Mouse (Mus musculus): ENCODE results near the gene Vsx2.
"Not testable (repeated sequence)": the region's sequence is repeated elsewhere in the genome, so short reads cannot be mapped to it uniquely, and the experiment has no call there.

Gene Vsx2

DNA sequence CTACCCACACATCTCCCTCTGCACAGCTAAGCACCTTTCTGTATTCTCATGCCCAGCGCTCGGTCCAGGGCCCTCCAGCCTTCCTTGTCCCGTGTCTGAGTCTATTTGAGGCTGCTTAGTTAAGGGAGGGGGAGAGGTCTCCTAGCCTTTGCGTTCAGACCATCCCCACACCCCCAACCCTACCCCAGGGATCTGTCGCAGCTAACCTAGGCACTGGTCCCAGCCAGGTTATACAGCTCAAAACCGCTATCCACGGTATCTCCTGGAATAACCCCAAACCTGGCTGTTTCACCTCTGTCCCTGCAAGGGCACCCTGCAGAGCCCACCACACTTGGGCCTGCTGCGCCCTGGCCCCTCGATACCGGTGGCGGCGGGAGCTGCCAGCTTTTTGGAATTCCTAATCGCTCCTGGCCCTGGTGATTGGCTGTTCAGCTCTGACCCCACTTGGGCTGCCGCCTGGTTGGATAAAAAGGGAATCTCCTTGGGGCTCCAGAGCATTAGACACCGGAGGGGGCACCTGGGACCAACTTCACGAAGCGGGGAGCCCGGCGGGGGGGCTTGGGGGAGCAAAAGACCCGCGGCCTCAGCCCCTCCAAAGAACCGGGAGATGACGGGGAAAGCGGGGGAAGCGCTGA, at the start of gene Vsx2:
Gene Vsx2 (plus strand): TSS at position 427 of the 635 bp plus-strand sequence.
- no peak for DNase-seq (ENCODE audit: low spot score)

DNA sequence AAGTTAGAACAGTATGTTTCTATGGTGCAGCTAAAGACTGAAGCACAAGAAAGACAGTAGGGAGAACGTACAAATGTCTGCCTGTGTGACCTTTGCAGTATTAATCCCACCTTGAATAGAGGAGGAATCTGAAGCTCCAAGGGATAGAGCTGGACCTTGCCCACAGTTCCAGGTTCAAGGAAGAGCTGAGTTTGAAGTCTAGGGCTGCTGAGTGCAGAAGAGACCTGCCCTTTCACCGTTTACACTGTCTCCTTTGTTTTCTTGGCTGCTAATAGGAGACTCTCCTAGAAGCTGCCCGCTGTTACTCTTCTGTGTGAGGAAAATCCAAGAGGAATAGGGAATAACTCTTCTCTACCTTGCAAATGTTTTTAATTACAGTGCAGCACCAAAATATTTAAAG, 45.8 kb upstream of the Vsx2 start:
- DNase-seq (ENCODE audit: low spot score): no peak

DNA sequence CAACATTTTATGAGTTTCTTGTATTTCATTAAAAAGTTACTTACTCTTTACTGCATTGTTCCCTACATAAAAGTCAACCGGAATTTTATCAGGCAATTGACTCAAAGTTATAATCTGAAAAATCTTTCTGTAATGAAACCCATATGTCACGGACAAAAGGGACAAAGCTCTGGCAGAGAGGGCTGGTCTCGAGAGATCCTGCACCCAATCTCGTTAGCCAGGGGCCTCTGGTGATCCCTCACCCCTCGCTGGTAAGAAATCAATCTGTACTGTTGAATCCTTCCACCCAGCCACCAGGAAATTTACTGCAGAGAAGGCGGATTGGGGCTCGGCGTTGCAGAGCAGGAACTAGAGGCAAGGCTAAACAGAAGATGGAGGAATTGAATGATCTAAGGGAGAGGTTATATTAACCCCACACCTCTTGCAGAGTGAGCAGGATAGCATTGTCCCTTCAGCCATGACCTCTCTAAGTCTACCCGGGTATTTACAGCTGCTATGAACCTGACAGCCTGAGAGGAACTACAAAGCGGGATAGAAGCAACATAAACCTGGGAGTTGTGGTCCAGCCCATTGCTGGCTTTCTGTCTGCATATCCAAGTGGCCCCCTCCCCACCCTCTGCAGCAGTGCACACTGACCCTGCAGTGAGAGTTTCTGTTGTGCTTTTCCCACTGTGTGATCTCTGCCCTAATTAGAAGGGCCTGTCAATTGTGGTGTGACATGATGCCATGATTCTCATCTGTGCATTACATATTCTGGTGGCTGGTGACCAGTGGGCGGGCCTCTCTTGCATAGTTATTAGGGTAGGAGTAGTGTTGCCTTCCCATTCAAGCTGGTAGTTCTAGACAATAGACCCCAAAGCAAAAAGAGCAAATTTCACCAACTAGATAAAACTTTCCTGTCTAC, 45.2 kb upstream of the Vsx2 start:
- no peak for DNase-seq (ENCODE audit: low spot score)

DNA sequence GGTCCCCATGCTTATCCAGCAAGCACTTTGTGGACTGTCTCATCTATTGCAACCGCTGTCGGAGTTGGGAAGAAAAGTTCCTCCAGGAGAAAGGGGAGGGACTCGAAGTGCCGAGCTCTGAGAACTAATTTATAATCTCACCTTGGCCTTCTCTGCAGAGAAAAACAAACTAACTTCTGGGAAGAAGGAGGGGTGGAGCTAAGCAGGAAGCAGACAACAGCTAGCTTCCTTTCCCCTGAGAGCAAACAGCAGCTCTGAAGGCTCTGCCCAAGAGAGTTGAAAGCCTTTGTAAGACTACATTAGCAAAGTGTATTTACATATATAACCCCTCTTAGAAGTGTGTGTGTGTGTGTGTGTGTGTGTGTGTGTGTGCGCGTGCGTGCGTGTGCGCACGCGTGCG, 44.1 kb upstream of the Vsx2 start:
- no peak for DNase-seq (ENCODE audit: low spot score)

DNA sequence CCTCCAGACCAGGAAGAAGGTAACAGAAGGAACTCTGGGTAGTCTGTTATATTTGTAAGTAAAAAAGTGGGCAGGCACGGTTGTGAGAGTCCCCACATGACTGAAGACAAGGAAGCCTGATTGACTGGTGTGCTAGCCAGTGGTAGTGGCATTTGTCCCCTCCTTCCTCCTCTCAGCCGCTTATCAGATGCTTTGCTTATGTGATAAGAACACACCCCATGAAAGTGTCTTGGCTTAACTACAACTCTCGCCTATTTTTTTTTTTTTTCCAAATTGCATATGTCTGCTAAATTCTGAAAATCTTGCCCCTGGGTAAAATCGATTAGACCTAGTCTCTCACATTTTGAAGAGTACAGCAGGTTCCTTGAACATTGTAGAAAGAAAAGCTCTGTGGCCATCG, 39.1 kb upstream of the Vsx2 start:
- no peak for DNase-seq (ENCODE audit: low spot score)

DNA sequence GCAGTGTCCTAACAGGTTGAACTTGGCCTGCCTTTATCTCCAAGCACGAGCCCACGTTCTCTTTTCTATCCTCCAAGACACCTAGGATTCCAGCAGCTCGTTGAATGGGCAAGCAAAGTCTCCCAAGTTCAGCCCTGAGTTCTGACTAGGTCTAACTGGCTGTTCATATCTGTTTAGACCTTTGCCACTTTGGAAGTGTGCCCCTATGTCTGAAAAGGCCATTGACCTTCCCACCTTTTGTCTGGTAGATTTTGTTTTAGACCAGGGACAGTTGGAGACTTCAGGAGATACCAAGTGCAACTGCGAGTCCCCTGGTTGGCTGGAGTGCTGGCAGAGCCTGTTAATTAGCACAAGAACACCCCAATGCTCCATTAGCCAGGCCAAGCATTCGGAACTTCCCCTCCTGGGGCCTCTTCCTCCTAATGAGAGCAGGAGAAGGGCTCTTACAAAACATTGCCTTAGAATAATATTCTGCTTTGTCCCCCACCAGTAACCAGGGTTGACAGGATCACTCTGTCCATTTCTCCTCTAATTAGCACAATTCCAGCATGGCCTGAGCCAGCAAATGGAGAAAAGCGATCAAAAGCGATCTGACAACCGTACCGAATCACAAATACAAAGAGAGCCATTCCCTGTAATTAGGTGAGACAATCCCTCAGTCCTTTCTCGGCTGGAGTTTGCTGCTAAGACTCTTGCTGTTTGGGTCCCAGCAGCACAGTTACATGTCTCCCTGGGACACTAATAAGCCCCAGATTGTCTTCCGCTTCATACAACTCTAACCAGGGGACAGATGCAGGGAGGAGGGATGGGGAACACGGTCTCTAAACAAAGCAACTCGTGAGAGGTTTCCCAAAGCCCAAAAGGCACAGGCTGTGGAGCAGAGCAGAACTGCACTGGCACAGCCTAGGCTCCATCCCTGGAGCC, 37.4 kb upstream of the Vsx2 start:
- no peak for DNase-seq (ENCODE audit: low spot score)

DNA sequence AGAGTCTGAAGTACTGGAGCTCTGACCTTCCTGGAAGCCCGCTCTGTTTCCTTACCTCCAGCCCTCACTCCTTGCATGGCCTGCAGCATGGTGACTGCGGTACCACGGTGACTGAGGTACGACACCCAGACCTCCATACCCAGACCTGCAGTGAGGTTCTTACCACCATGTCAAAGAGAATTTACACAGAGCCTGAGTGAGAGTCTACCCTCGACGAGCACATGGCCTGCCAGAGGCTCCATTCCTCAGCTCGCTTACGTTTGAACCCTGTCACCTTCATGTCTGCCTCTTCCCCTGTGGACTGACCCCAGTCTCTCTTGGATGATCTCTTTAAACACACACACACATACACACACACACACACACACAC, 36.7 kb upstream of the Vsx2 start:
- DNase-seq (ENCODE audit: low spot score): no peak

DNA sequence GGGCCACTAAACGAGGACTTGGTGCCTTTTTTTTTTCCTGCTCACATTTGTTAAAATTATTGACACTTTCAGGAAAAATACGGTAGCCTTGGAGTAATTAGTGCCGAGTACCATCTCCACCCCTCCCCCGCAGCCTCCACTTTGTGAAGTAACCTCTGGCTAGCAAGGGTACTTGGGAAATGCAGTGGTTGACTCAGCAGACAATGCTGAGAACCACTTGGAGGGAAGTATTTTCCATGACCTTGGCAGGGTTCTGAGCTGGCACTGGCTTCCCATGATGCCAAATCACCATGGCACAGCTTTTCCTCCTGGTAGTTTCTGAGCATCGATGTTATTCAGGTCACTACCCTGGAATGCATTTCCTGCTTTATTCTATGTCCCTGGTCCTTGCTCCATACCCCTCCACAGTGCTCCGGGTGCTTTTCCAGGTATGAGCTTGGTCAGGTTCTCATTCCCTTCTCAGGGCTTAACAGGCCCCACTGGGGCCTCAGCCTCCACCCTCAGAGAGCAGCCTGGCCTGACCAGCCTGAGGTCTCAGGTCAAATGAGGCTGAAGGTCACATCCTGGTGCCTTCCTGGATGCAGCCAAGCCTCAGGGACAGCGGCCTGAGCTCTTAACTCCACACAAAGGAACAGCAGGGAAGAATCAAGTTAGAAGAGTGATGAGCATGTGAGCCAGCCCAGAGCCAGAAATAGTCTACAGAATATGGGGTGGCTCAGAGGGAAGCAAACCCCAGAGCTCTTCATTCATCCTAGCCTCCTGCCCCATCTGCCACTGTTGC, 35.7 kb upstream of the Vsx2 start:
- DNase-seq (ENCODE audit: low spot score): no peak

DNA sequence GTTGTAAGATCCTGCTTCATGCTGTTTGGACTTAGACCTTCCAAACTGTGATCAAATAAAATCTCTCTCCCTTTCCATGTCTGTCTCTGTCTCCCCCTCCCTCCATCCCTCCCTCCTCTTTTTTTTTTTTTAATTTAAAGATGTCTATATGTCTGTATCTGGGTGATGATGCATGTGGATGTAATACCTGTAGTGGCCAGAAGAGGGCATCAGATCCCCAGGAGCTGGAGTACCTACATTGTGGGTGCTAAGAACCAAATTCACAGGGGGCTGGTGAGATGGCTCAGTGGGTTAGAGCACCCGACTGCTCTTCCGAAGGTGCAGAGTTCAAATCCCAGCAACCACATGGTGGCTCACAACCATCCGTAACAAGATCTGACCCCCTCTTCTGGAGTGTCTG, 30.0 kb upstream of the Vsx2 start:
- not testable (repeated sequence) for DNase-seq (ENCODE audit: low spot score)

DNA sequence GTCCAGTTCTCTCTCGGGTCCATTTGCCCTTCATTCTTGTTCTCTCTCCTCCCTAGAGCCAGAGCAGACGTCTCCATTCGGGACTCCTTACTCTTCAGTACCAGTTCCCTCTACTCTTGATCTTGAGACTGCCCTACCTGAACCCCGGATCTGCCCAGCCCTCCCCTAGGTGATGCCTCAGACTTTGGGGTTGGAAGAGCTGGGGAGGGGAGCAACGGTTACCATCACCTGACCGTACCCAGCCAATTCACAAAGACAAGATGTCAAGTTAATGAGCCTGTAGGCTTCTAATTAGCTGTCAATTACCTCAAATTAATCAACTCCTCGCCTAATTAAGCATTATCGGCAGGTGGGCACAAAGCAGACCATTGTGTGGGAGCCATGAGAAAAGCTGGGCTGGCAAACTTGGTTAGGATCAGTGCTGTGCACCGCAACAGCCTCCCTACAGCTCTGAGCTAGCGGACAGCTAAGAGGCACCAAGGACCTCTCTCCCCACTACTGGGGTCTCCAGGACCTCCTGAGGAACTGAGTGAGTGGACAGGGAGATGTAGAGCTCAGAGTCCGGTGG, 28.1 kb upstream of the Vsx2 start:
- no peak for DNase-seq (ENCODE audit: low spot score)

DNA sequence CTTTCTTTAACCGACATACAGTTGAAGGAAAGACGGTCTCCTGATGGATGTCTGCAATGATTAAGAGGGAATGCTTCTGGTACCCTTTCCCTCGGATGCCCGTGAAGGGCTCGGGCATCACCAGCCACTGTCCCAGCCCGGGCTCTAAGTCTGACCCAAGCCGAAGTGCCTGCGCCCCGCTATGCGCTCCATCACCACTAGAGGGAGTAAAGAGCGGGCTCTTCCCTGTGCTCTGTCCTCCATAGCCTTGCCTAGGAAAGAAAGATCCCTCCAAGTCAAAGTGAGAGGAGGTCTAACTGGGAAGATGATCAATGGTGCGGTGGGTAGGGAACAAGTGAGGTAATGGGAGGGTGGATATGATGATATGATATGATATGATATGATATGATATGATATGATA, 23.5 kb upstream of the Vsx2 start:
- peak; percentile 81 for DNase-seq (ENCODE audit: low spot score)

DNA sequence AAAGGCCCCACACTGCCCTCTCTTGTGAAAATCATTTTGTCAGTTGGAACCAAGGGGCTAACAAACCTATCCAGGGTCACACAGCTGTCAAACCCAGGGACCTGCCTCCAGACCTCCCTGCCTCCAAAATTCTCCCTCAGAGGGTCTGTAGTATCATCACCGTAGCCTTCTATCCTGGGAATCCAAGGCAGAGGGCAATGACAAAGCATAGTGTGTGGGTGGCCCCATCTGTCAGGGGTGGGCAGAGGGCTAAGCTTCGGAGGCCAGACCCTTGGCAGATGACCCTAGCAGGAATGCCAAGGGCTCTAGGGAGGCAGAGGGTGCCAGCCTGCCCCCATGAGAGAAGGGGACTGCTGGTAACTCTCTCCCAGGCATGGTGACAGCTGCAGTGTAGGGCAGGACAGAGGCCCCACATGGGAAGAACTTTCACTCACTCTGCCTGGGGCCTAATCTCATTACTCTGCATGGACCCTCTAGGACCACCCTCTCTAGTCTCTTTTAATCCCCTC, 22.9 kb upstream of the Vsx2 start:
- no peak for DNase-seq (ENCODE audit: low spot score)

DNA sequence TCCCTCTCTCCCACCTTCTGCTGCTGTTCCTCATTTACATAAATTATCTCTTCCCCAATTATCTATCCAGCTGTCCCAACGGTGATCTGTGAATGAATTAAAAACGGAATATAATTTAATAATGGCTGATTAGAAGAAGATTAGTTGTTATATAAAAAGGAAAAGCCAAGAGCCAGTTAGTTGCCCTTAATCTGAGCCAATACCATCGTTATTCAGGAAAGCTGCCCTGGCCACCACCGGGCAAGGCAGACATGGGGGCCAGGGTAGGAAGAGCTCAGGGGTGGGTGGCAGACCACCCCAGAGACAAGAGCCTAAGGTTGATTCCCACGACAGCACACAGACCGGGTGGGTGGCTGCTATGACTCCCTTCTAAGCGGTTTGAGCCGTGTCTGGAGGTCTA, 21.3 kb upstream of the Vsx2 start:
- no peak for DNase-seq (ENCODE audit: low spot score)

DNA sequence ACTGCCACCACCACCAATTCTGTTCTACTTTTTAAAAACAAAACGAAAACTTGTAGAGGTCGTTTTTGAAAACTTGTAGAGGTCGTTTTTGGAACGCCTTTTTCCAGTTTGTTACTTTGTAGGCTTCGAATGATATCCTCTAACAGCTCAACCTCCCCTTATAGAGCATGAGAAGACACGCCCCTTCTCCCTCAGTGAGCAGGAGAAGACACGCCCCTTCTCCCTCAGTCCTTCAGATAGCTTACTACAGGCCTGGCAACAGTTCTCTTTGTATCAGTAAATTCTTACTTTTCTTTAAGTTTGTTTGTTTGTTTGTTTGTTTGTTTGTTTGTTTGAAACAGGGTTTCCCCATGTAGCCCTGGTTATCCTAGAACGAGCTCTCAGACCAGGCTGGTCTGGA, 14.3 kb upstream of the Vsx2 start:
- no peak for DNase-seq (ENCODE audit: low spot score)

DNA sequence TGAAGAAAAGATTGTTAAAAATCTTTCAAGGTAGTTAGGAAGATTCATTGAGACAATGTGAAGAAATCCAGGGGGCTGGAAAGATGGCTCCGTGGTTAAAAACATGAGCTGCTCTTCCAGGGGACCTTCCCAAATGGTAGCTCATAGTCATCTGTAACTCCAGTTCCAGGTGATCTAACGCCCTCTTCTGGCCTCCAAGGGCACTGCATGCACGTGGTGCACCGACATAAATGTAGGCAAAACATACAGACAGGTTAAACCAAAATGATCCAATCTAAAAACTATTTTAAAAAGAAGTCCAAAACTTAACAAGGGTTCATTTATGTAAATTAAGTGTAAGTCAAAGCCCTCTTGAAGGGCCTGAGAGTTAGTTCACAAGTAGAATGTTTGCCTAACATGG, 7.0 kb upstream of the Vsx2 start:
- no peak for DNase-seq (ENCODE audit: low spot score)

DNA sequence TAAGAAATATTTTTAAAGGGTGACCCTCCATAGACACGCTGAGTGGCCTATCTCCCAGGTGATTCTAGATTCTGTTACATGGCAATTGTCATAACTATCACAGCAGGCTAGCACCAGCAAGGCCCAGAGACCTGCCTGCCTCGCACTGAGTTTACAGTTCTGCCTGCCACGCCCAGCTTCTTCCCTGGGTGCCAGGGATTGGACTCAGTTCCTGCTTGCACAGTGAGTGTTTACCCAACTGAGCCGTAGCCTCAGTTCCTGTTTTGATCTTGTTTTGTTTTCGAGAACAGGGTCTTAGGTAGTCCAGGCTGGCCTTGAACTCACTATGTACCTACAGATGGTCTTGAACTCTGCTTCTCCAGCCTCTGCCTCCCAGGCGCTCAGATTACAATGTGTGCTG, 2.0 kb upstream of the Vsx2 start:
- DNase-seq (ENCODE audit: low spot score): no peak

DNA sequence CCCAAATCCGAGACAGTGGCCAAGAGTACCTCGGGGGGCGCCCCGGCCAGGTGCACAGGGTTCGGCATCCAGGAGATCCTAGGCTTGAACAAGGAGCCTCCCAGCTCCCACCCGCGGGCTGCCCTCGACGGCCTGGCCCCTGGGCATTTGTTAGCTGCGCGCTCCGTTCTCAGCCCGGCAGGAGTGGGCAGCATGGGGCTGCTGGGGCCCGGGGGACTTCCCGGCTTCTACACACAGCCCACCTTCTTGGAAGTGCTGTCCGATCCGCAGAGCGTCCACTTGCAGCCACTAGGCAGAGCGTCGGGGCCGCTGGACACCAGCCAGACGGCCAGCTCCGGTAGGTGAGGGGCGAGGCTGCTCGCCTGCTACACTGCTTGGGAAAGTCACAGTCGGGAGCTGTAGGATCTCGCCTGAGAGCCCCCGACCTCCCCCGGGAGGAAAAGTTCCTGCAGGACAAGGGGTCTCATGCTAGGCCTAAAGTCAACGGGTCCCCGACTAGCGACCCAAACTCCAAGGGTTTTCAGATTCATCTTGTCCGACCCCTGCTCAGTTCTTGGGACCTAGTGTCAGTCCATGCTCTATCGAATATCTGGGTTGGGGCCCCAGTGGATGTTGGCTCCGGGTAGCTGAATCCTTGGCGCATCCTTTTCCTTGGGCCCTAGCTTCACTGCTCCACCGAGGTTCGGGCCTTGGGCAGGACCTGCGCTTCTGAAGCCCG, 573 bp downstream of the Vsx2 start:
- DNase-seq (ENCODE audit: low spot score): no peak

DNA sequence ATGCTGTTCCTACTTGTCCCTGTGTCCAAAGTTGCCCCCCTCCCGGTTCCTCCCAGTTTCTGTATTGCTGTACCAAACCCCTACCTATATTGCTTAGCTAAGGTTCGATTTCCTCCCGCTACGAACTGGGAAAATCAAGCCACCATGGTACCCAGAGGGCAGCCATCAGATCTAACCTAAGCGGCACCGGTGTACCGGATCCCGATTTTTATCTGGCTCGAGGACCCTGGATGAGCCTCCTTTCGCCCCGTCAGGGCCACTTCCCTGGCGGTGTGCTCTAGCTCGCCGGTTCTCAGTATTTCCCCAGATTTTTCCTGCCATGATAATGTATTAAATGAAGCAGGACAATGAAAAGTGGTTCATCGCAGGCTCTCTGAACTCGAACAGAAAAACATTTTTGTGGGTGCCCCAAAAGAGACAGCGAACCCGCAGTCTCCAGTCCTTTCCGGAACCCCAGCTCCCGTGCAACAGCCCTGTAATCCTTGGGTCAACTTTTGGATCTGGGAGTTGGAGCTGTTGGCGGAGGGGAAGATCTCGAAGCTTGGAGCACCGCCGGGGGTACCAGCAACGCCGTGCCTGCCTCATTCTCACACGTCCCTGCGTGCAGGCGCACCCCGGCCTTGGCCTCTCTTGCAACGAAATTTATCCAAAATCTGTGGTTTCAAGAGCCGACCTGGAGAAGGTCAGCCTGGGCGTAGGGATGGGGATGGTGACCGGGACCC, 1.3 kb downstream of the Vsx2 start:
- no peak for DNase-seq (ENCODE audit: low spot score)

DNA sequence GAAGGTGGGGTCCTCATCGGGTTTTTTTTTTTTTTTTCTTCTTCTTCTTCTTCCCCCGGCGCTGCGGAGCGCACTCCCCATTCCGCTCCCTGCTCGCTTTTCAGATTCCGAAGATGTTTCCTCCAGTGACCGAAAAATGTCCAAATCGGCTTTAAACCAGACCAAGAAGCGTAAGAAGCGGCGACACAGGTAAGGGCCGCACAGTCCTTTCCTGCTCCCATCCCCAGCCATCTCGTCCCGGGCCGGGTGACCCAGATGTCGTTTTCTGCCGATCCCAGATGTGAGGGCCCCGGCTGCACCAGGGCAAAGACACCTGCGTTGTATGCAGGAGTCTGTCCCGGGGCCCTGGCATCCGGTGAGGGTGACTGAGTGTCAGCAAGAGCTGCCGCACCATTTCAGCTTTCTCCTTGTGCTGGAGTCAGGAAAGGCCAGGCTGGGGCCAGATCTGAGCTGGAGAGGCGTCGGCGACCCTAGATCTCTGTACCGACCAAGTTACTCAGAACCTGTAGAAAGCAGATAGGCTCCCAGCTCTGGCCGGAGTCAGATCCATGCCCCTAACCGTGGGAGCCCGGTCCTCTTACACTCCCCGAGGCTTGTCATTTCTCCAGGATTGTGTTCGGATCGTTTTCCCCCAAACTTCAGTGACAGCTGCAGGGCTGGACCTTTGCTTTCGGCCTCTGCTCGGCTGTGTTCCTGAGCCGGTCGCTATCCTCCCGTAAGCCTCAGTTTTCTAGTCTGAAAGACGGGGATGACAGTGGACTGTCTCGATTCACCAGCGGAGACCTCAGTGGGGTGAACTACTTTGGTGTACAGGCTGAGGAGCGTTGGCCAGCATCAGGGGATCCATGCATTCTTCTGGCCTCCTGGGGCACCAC, 2.1 kb downstream of the Vsx2 start:
- no peak for DNase-seq (ENCODE audit: low spot score)

All from testis, postnatal 10 days (tissue).